Mouse (Mus musculus) spleen, adult 2 months (tissue): ENCODE results near the gene Lpin2. TPM values are rescaled to one million over a fixed set of nuclear protein-coding genes. Genes with fewer than 3 reads are reported as not detected.

ENCODE experiments used
- DNase-seq, 2 experiments: peaks; one replicate each; pipeline versions ENCODE4 v3.0.0 to v3.0.0-alpha.2; 2012 to 2021; ENCODE audit warnings: low spot score in 2 of 2, low read depth in 1 of 2
- H3K27ac ChIP-seq: fragments of 200-500 bp; 2 replicates; pipeline ENCODE4 v1.5.1; 2012; ENCODE audit warnings: low read length, inconsistent platforms; ENCODE audit not compliant: insufficient read depth
- H3K27me3 ChIP-seq: fragments of 200-500 bp; 2 replicates; pipeline ENCODE4 v1.6.1; 2012; ENCODE audit warnings: mild to moderate bottlenecking, moderate library complexity, low read length, inconsistent platforms; ENCODE audit not compliant: control insufficient read depth, insufficient read depth
- H3K36me3 ChIP-seq: fragments of 200-500 bp; 2 replicates; pipeline ENCODE4 v1.6.1; 2012; ENCODE audit warnings: mild to moderate bottlenecking, low read length, inconsistent platforms; ENCODE audit not compliant: control insufficient read depth, insufficient read depth
- H3K4me1 ChIP-seq: fragments of 200-500 bp; 2 replicates; pipeline ENCODE4 v1.6.1; 2011; ENCODE audit warnings: inconsistent platforms; ENCODE audit not compliant: control insufficient read depth, insufficient read depth, insufficient read length
- H3K4me3 ChIP-seq: fragments of 200-500 bp; 2 replicates; pipeline ENCODE4 v1.5.1; 2011; ENCODE audit warnings: mild to moderate bottlenecking, inconsistent platforms; ENCODE audit not compliant: insufficient read depth, insufficient read length; ENCODE audit errors: extremely low read depth
- CTCF ChIP-seq: fragments of 200-500 bp; IDR thresholded peaks from 2 replicates; pipeline ENCODE4 v1.5.1; 2011; ENCODE audit warnings: mild to moderate bottlenecking, inconsistent platforms; ENCODE audit not compliant: insufficient read depth, insufficient read length, insufficient replicate concordance; ENCODE audit errors: extremely low read depth
- POLR2A ChIP-seq: fragments of 200-500 bp; IDR thresholded peaks from 2 replicates; pipeline ENCODE4 v1.6.1; 2011; ENCODE audit warnings: low read depth, low read length, inconsistent platforms
- WGBS: fragments of 180-500 bp; shearing (Covaris S2); methylation state at CpG from one replicate; pipeline ENCODE4 v1.1.7; 2018; 5-methylcytosine and 5-hydroxymethylcytosine counted together
- polyA plus RNA-seq: library from polyadenylated mRNA; depleted of rRNA; stranded (reverse); fragments of >200 nt; gene quantifications from 2 replicates; pipeline ENCODE4 v1.2.3, GENCODE M21; 2012

The Lpin2 gene
- polyA plus RNA-seq, 1 experiment = 13.4 TPM

DNA sequence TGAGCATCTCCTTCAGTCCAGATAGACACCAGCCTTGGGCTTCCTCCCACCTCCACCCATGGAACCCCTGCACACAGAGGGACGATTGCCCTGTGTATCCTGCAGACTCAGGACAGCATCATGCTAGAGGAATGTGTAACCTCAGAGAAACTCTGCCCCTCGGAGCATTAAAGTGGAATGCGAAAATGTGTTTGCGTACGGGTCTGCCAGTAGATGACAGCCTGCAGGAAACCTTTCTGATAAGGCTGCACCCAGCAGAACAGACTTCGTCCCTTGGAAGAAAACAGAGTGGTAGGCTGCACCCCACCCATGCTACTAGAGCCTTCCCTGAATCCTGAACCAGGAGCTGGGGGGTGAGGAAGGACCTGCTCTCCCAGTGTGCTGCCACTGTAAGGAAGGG, 102.5 kb downstream of the Lpin2 start:
- Histone ChIP-seq H3K36me3 (no peaks in the 10 kb centered on the region), H3K27me3 (no peaks in the 10 kb centered on the region), H3K27ac (no peak overlapping the region), H3K4me3 (no peak overlapping the region), H3K4me1 (peaks cover 5% of the 10 kb centered on the region; the same call in 1 of the 2 replicates)
- 73% methylated on average over 6 of the region's 6 CpGs for WGBS
- TF ChIP-seq POLR2A = no peak
- no peak for TF ChIP-seq CTCF
- no peak for DNase-seq

DNA sequence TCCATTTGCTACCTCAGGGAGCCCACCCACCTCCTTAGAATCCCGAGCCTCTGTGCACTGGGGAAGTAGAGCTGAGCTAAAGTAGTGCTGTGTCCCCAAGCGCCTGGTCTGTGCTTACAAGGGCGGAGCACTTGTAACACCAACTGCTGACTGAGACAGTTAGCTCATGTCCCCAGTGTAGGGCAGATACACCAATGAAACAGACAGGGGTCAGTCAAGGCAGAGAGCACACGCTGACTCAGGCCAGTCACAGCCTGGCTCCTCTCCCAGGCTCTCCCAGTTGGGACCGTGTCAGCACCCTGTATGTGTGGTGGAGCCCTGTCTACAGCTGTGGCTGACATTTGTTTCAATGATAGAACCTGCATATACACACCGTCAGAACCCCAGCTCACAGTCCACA, 103.6 kb downstream of the Lpin2 start:
- Histone ChIP-seq H3K36me3 (no peaks in the 10 kb centered on the region), H3K4me1 (peaks cover 5% of the 10 kb centered on the region; the same call in 1 of the 2 replicates), H3K27me3 (no peaks in the 10 kb centered on the region), H3K27ac (no peak overlapping the region), H3K4me3 (no peak overlapping the region)
- TF ChIP-seq CTCF (no peak), POLR2A (no peak)
- no peak for DNase-seq
- WGBS = 79% methylated on average over 6 of the region's 6 CpGs

DNA sequence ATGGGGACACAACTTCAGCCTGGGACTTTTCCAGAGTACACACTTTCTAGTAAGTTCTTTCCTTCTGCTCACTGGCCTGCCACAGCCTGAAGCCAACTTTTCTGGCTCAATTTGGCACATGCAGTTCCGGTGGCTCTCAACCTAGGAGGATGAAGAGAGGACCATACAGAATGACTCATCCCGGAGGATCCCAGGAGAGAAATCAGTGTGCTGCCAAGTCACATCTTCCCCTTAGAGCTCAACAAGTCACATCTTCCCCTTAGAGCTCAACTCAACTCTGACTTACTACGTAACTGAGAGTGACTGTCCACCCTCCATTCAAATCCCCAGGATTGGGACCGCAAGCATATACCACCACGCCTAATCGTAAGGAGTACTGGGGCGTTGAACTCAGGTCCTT, 105.2 kb downstream of the Lpin2 start:
- 92% methylated on average over 7 of the region's 7 CpGs for WGBS
- H3K27ac ChIP-seq = peak overlapping the region; percentile 17
- H3K4me1 ChIP-seq = peaks cover 5% of the 10 kb centered on the region; the same call in 1 of the 2 replicates
- no peaks in the 10 kb centered on the region for H3K36me3 ChIP-seq
- H3K27me3 ChIP-seq = no peaks in the 10 kb centered on the region
- no peak overlapping the region for H3K4me3 ChIP-seq
- TF ChIP-seq CTCF (no peak), POLR2A (no peak)
- DNase-seq = no peak

DNA sequence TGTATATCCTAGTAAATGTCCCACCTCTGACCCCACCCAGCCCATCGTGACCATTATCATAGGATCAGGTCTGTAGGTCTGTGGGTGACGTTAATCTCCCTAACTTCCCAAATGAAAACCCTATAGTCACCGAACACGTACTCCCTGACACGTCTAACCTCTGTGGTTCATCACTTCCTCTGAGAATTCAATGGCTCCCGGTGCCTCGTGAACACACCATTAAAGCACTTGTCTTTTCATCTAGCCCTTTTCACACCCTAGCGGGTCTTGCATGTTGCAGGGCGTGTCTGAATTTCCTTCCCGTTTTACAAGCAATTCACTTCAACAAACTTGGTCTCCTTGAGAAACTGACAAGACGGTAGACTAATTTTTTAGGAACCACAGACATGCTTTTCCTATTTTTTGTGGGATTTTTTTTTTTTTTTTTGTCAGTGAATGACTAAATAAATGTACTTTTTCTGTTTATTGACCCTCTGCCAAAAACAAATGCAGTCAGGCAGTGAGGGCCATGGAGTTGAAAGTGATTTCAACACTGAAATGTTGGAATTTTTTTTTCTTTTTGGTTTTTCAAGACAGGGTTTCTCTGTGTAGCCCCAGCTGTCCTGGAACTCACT, 105.9 kb downstream of the Lpin2 start:
- H3K36me3 ChIP-seq = no peaks in the 10 kb centered on the region
- TF ChIP-seq POLR2A (no peak), CTCF (no peak)
- H3K4me3 ChIP-seq = no peak overlapping the region
- 9% methylated on average over 11 of the region's 11 CpGs for WGBS
- no peak overlapping the region for H3K27ac ChIP-seq
- no peaks in the 10 kb centered on the region for H3K27me3 ChIP-seq
- DNase-seq = peak; percentile 63 to 69
- H3K4me1 ChIP-seq = peaks cover 5% of the 10 kb centered on the region; the same call in 1 of the 2 replicates

DNA sequence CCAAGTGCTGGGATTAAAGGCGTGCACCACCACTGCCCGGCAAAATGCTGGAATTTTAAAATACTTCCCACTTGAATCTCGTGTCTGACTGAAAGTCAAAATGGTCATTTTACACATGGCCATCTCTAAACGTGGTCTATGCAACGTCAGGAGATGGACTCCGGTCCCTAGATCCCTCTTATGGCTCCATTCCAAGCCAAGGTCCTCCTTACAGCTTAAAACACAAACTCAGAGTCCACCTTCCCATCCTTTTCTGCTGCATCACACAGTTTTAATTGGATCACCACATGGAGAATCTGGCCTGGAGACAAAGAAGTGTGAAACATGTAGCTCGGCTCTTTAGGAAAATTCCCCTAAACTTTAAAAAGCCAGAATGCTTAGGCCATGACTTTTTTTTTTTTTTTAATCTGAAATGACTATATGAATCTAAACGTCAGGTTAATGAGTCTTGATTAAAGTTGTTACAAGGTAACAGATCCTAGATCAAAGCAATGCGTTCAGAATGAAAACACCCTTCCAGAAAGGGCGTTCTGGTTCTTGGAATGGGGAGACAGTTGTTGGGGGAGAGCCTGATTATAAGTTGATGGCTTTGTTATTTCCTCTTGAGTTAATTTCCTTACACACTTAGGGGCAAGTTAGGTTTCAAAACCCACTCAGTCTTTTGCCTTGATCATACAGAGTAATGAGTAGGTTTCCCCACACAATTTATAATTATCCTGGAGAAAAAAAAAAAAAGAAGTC, 106.6 kb downstream of the Lpin2 start:
- 83% methylated on average over 10 of the region's 10 CpGs for WGBS
- no peaks in the 10 kb centered on the region for H3K36me3 ChIP-seq
- no peak overlapping the region for H3K4me3 ChIP-seq
- DNase-seq = no peak
- H3K4me1 ChIP-seq = peaks cover 5% of the 10 kb centered on the region; the same call in 1 of the 2 replicates
- no peaks in the 10 kb centered on the region for H3K27me3 ChIP-seq
- TF ChIP-seq CTCF (no peak), POLR2A (no peak)
- H3K27ac ChIP-seq = no peak overlapping the region

DNA sequence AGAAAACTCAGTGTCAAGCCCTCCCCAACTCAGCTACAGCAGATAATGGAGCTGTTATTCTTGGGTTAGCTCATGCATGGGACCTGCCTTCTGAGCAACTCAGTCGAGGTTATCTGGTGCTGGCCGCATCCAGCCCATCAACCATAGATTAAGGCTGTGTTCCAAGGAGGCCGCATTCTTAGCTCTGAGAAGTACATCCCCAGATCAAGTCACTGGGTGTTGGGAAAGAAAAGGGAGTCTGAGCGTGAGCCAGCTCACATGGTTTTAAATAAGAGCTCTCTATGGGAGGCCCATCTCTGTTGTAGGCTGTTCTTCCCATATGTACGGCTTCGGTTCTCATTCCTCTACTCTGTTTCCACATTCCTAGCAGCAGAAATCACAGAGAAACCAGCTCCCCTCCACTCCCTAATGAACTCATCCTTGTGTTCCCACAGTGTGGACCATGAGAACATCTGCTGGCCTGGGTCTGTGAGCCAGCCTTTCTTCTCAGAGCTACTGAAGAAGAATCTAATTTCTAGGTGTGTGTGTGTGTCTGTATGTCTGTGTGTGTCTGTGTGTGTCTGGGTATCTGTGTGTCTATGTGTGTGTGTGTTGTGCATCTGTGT, 107.3 kb downstream of the Lpin2 start:
- H3K27me3 ChIP-seq = no peaks in the 10 kb centered on the region
- peaks cover 5% of the 10 kb centered on the region; the same call in 1 of the 2 replicates for H3K4me1 ChIP-seq
- no peak for DNase-seq
- 91% methylated on average over 6 of the region's 6 CpGs for WGBS
- H3K4me3 ChIP-seq = no peak overlapping the region
- 0 out of 2 replicates have a peak overlapping the region, but pooled peaks have one; percentile 38 for H3K27ac ChIP-seq
- TF ChIP-seq CTCF (no peak), POLR2A (no peak)
- H3K36me3 ChIP-seq = no peaks in the 10 kb centered on the region
